Mouse (Mus musculus): ENCODE results near the gene Dpp7.
A peak's percentile ranks its signal among the peaks of the same experiment; 100 is the strongest.

Gene Dpp7

DNA sequence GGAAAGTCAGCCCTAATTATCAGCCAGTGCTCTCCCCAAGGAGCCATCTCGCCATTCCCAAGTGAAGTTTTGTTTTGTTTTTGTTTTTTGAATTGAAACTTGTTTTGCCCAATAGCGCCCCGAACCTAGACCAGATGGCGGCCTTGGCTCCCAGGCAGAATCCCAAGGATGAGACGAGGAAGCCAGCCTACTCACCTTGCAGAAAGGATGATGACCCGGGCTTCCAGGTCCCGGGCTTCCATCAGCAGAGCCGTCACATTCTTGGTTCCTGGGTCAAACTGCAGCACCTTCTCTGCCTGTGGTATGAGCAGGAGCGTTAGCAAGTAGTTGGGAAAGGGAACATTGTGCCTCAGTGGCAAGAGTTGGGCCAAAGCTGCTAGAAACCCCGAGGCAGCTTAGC is 46.0 kb downstream of the Dpp7 start:
- no peak for DNase-seq (ENCODE audit: low read depth)

DNA sequence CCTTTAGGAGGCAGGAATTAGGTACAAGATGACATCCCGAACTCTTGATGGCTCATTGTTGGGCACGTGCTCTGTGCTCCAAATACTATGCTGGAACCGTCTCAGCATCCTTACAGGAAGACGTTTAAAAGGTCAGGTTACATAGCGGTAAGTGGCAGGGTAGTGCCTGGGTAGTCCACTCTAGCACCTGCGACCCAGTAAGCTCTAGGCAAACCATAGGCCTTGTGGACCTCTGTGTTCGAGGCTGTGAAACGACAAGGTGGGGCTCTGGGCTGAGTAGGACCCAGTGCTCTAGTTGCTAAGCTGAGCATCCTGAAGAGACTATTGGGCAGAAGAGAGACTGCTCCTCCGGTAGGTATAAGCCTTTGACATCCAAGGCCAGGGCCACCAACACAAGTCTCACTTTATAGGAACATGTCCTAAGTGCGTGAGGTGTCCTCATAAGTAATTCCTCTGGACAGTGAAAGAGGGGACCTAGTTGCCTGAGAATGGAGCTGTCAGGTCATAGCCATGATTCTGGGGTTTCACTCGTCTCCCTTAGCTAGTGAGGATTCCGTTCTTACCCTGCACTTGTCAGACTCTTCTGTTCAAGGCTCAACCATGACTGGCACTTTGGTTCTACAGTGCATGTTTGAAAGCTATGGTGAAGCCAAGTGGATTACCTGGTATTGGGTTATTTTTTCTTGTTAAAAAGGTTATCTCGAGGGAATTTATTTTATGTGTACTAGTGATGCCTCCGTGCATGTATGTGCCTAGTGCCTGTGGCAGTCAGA is 50.4 kb downstream of the Dpp7 start:
- DNase-seq (ENCODE audit: low read depth): no peak

DNA sequence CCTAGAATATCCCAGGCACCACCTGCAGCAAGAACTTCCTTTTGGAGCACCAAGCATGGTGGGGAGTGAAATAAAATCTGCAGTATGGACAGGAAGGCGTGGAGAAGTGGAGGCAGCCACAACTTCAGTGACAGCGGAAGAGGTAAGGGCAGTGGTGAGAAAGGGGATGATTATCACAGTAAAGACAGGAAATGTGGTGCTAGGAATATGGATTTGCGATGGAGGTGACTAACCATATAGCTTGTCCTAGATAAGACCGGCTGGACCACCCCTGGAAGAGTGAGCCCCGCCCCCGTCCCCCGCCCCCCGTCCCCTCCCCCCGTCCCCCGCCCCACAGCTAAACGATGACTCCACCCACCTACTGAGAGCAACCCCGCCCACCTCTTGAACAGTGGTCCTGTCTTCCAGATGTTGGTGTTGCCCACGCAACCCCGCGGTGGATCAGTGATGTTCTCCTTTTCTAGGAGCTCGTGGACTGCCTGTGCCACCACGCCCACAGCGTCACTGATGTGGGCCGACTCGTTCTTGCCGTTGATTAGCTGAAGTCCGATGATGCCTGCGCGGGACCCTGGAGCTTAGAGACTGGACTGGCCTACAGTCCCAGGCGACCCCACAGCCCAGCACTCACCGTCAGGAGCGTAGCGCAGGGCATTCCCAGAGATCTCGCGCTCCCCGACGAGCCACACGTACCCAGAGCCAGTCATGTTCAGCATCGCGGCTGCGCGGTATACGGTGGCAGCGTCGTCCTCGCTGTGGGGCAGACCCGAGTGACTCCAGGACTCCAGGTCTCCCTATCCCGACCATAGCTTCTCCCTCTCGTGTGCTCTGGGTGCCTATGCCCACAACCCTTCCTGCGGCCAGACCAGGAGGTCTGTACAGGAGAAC is 51.3 kb downstream of the Dpp7 start:
- DNase-seq (ENCODE audit: low read depth): peak; percentile 84

DNA sequence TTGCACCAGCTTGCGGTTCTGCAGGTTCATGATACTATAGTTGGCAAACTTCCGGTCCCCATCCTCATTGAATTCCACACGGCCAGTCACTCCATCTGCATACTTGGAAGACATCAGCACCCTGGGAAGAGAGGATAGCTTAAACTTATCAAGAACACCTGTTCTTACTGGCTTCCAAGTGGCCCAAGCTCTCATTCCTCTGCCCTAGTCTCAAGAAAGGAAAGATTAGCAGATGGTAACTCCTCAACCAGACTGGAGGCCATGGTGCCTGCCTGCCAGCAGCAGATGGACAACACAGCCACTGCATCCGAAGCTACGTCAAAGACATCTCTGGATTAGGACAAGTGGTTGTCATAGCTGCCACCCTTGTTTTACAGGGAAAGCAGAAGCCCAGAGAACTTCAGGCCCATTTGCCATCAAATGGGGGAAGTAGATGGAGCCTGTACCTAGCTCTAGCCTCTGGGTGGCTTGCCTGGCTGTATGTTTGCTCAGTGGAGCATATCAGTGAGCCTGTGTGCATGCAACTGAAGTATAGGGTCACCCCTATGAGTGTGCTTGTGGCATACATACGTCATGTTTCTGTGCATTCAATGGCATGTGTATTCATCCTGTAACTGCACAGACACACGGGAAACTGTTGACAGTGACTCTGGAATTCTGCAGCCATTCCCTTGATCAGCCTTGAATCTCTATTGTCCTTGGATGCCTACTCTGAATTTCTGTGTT is 52.1 kb downstream of the Dpp7 start:
- DNase-seq (ENCODE audit: low read depth): peak; percentile 69

DNA sequence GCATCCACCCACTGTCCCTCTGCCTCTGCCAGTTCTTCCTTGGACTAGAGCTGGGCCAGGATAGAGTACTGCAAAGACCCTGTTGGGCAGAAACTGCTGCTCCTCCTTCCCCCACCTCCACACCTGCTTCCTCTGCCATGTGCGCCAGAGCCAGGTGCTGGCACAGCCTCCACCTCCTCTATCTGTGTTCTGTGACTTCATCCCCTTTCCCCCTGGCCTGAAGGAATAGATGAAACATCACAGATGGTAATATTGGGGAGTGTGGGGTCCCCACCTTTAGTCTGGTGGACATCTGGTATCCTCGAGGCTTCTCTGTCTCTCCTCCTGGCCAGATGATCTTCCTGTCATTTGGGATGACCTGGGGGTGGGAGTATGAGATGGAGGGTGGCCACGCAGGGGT is 52.7 kb downstream of the Dpp7 start:
- no peak for DNase-seq (ENCODE audit: low read depth)

Measured in 416B (cell line).